Mouse (Mus musculus) heart, embryonic 16.5 days (tissue): ENCODE results near the gene Ebf4. TPM values are rescaled to one million over a fixed set of nuclear protein-coding genes. Genes with fewer than 3 reads are reported as not detected.

Experiments used
- ATAC-seq: fragments of 200-750 bp; cut with Nextera tagmentation; replicated peaks from 2 replicates; pipeline ENCODE4 v1.8.0; 2017; ENCODE audit warnings: moderate number of reproducible peaks; ENCODE audit not compliant: insufficient read depth, low FRiP score; ENCODE audit errors: extremely low read depth
- H3K27ac ChIP-seq: fragments of 300-500 bp; sonication (generic); 2 replicates; pipeline ENCODE4 v1.5.1; 2014; ENCODE audit warnings: mild to moderate bottlenecking, low read length, control low read depth, moderate library complexity
- H3K27me3 ChIP-seq: fragments of 300-500 bp; sonication (generic); 2 replicates; pipeline ENCODE4 v1.6.1; 2014; ENCODE audit warnings: low read length, mixed read lengths; ENCODE audit not compliant: control insufficient read depth, insufficient read depth
- H3K36me3 ChIP-seq: fragments of 300-500 bp; sonication (generic); 2 replicates; pipeline ENCODE4 v1.6.1; 2014; ENCODE audit not compliant: control insufficient read depth, insufficient read depth
- H3K4me1 ChIP-seq: fragments of 300-500 bp; sonication (generic); 2 replicates; pipeline ENCODE4 v1.6.1; 2014; ENCODE audit warnings: low read length, mixed read lengths; ENCODE audit not compliant: control insufficient read depth, insufficient read depth
- H3K4me2 ChIP-seq: fragments of 300-500 bp; sonication (generic); 2 replicates; pipeline ENCODE4 v1.6.1; 2014; ENCODE audit warnings: low read depth, mild to moderate bottlenecking, control low read depth, low read length
- H3K4me3 ChIP-seq: fragments of 300-500 bp; sonication (generic); 2 replicates; pipeline ENCODE4 v1.5.1; 2014; ENCODE audit warnings: mild to moderate bottlenecking, control low read depth, low read length
- H3K9ac ChIP-seq: fragments of 300-500 bp; sonication (generic); 2 replicates; pipeline ENCODE4 v1.6.1; 2014; ENCODE audit warnings: low read length, control low read depth
- H3K9me3 ChIP-seq: fragments of 300-500 bp; sonication (generic); replicated peaks from 2 replicates; pipeline ENCODE4 v1.6.1; 2016; ENCODE audit warnings: low read length; ENCODE audit not compliant: control insufficient read depth
- WGBS: fragments of 180-500 bp; shearing (Covaris S2); extraction: QIAGEN DNeasy Blood & Tissue Kit; methylation state at CpG from one replicate; pipeline ENCODE4 v1.1.7; 2014; 5-methylcytosine and 5-hydroxymethylcytosine counted together
- polyA plus RNA-seq: library from polyadenylated mRNA; unstranded; fragments of >200 nt; fragmentation: Nextera tagmentation; extraction: Ambion mirVana; gene quantifications from 2 replicates; pipeline ENCODE4 v1.2.1, GENCODE M21; 2015

The Ebf4 gene
- polyA plus RNA-seq, 1 experiment from 2014 or later: 0.43 TPM

DNA sequence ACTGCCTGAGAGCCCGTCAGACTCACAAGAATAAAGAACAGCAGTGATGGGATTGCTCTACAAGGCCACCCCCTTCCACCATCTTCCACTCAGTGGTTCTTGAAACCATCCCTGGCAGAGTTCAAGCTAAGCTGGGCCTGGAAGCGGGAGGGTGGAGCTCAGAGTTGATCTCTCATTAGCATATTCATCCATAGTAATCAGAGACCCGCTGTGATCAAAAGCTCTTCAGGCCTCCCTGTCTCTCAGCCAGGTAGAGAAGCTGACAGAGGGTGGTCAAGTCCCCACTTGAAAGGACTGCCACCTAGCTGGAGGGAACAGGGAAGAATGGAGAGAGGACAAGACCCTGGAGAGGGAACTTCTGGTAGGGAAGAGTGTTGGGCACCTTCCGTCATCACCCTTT lies 8.0 kb downstream of the Ebf4 start:
- Histone ChIP-seq H3K27ac (no peak overlapping the region), H3K4me1 (no peaks in the 10 kb centered on the region), H3K36me3 (no peaks in the 10 kb centered on the region), H3K27me3 (peaks cover 4% of the 10 kb centered on the region; the same call in 1 of the 2 replicates), H3K9ac (no peak overlapping the region), H3K4me2 (no peak overlapping the region), H3K4me3 (no peak overlapping the region), H3K9me3 (no peaks in the 10 kb centered on the region)
- no peak for ATAC-seq
- WGBS: 56% methylated on average over 4 of the region's 4 CpGs

DNA sequence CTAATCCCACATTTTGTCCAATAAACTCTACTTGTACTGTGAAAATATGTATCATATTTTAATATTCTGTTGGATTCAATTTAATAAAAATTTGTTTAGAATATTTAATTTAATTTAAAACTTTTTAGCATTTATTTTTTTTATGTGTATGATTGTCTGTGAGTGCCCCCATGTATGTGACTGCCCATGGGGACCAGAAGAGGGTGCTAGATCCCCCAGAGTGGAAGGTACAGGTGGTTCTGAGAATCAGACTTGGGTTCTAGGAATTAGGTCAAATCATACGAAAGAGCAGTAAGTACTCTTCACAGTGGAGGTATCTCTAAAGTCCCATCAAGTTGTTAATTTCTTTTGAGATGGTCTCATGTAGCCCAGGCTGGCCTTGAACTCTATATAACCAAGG lies 32.1 kb downstream of the Ebf4 start:
- WGBS: 70% methylated on average over 1 of the region's 1 CpGs
- H3K9ac ChIP-seq: no peak overlapping the region
- no peak overlapping the region for H3K4me3 ChIP-seq
- no peak overlapping the region for H3K27ac ChIP-seq
- no peaks in the 10 kb centered on the region for H3K27me3 ChIP-seq
- no peak for ATAC-seq
- no peaks in the 10 kb centered on the region for H3K4me1 ChIP-seq
- H3K9me3 ChIP-seq: no peaks in the 10 kb centered on the region
- H3K36me3 ChIP-seq: no peaks in the 10 kb centered on the region
- H3K4me2 ChIP-seq: no peak overlapping the region

DNA sequence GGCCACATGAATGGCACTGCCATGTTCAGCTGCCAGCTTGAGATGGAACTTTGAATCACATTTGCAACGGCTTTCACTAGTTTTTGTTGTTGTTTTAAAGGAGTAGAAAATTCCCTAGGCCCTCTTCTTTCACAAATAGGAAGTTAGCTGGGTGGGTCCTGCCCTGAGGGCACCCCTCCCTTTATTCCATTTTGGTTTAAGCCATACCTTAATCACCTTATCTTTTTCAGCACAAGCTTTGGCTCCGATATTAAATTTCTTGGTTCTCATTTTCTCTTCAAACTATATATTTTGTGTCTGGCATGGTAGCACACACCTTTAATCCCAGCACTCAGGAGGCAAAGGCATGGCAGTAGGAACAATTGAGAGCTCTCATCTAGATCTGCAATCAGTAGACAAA lies 34.5 kb downstream of the Ebf4 start:
- ATAC-seq: no peak
- Histone ChIP-seq H3K27me3 (no peaks in the 10 kb centered on the region), H3K36me3 (no peaks in the 10 kb centered on the region), H3K4me2 (no peak overlapping the region), H3K27ac (no peak overlapping the region), H3K9ac (no peak overlapping the region), H3K9me3 (no peaks in the 10 kb centered on the region), H3K4me1 (no peaks in the 10 kb centered on the region), H3K4me3 (no peak overlapping the region)
- 88% methylated on average over 2 of the region's 2 CpGs for WGBS

DNA sequence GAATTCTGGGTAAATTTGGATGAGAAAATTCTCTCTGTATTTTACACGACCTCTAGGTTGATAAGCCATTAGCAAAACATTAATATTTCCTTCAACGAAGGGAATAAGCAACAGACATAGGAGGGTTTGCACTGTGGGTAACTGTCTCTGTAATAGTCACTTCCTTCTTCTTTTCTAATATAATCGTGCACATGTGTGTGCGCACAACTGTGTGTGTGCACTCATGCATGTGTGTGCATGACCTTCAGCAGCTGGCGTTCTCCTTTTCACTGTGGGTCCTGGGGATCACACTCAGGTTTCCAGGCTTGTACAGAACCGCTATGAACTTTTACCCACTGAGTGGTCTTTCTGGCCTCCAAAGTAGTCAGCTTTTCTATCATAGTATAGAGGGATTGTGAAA lies 40.1 kb downstream of the Ebf4 start:
- Histone ChIP-seq H3K27me3 (no peaks in the 10 kb centered on the region), H3K4me1 (no peaks in the 10 kb centered on the region), H3K36me3 (no peaks in the 10 kb centered on the region), H3K4me2 (no peak overlapping the region), H3K4me3 (no peak overlapping the region), H3K9ac (no peak overlapping the region), H3K27ac (no peak overlapping the region), H3K9me3 (no peaks in the 10 kb centered on the region)
- ATAC-seq: no peak
- 77% methylated on average over 6 of the region's 6 CpGs for WGBS

DNA sequence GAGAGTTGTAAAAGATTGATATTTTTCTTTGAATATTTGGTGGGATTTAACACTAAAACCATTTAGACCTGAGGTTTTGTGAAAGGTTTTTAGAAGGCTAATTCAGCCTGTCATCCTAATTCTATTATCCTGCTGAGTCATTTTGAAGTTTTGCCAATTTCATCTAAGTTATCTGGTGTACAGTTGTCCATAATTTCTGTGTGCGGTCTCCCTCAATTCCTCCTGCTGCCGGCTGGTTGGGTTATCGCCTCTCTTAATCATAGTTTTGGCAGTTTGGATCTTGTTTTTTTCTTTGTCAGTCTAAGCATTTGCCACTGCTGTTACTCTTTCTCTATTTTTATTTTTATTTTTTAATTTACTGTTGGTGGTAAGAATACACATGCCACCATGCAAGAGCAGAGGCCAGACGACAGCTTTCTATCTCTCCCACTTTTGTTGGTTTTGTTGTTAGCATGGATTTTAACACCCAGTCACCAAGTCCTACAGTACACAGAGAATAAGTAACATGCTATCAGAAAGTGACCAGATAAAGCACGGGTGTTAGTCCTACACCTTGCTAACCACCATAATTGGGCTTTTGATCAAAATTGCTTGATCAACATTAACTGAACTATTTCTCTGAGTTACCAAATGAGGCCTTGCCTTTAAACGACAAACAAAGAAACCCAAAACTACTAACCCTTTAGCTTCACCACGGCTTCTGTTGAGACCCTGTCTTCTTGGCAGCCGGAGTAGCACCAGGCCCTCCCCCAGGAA lies 45.7 kb downstream of the Ebf4 start:
- Histone ChIP-seq H3K9ac (no peak overlapping the region), H3K36me3 (no peaks in the 10 kb centered on the region), H3K4me1 (no peaks in the 10 kb centered on the region), H3K4me3 (no peak overlapping the region), H3K27me3 (no peaks in the 10 kb centered on the region), H3K27ac (no peak overlapping the region), H3K4me2 (no peak overlapping the region), H3K9me3 (no peaks in the 10 kb centered on the region)
- WGBS: 70% methylated on average over 8 of the region's 8 CpGs
- no peak for ATAC-seq

DNA sequence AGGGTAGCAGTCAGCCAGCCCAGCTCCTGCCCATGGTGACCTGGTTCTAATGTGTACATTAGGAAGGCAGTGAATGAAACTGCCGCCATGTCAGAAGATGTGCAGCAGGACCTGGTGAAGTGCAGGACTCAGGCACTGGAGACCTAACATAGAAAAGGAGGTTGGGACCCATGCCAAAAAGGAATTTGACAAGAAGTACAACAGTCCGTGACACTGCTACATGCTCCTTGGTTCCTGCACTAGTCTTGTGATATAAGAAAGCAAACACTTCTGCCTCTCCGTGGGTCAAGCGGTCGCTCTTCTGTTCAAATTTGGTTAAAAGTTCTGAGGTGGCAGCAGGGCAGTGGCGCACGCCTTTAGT lies 46.2 kb downstream of the Ebf4 start:
- no peak for ATAC-seq
- Histone ChIP-seq H3K4me3 (no peak overlapping the region), H3K4me1 (no peaks in the 10 kb centered on the region), H3K27ac (no peak overlapping the region), H3K9ac (no peak overlapping the region), H3K36me3 (no peaks in the 10 kb centered on the region), H3K9me3 (no peaks in the 10 kb centered on the region), H3K27me3 (no peaks in the 10 kb centered on the region), H3K4me2 (no peak overlapping the region)
- WGBS: 72% methylated on average over 7 of the region's 7 CpGs

DNA sequence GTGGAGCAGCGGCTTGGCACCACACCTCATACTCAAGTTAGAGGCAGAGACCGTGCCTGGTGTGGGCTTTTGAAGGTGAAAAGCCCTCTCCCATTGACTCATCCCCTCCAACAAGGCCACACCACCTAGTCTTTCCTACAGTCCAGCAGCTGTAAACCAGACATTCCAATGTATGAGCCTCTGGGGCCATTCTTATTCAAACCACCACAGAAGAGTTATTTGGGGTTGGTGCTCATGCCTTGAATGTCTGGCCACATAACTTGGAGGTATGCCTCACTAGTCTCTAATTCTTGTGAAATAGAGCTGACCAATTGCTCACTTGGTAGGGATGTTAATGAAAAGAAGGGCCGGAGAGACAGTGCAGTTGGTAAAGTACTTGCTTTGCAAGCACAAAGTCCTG lies 55.4 kb downstream of the Ebf4 start:
- 81% methylated on average over 3 of the region's 3 CpGs for WGBS
- H3K9me3 ChIP-seq: no peaks in the 10 kb centered on the region
- no peak overlapping the region for H3K27ac ChIP-seq
- no peak overlapping the region for H3K4me3 ChIP-seq
- H3K27me3 ChIP-seq: no peaks in the 10 kb centered on the region
- H3K9ac ChIP-seq: no peak overlapping the region
- no peak overlapping the region for H3K4me2 ChIP-seq
- no peaks in the 10 kb centered on the region for H3K4me1 ChIP-seq
- no peaks in the 10 kb centered on the region for H3K36me3 ChIP-seq
- ATAC-seq: no peak

DNA sequence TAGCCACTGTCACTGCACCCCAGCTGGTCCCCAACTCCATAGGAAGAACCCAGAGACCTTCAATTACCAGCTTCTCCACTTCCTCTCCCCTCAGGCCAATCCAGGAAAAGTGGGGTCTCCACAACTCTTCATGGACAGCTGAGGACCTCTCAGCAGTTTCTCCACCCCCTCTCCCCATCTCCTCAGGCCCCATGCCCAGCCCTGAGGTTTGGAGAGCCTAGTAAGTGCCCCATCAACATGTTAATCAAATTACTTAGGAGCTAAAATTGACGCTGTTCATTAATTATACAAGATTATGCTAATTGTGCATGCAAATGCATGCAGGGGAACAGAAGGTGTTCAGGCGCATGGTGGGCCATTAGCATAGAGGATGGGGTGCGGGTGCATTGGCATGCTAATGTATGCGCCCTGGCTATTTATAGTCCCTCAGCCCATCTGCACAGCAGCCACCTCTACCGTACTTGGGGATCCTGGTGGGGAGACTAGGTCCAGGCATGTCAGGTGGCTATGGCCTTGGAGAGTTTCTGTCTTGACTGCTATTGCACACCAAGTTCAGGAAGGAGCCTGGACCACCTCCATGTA lies 56.9 kb downstream of the Ebf4 start:
- H3K36me3 ChIP-seq: no peaks in the 10 kb centered on the region
- no peak for ATAC-seq
- no peak overlapping the region for H3K9ac ChIP-seq
- H3K4me3 ChIP-seq: no peak overlapping the region
- WGBS: 43% methylated on average over 5 of the region's 5 CpGs
- H3K27ac ChIP-seq: no peak overlapping the region
- H3K9me3 ChIP-seq: no peaks in the 10 kb centered on the region
- no peaks in the 10 kb centered on the region for H3K4me1 ChIP-seq
- no peaks in the 10 kb centered on the region for H3K27me3 ChIP-seq
- H3K4me2 ChIP-seq: no peak overlapping the region

DNA sequence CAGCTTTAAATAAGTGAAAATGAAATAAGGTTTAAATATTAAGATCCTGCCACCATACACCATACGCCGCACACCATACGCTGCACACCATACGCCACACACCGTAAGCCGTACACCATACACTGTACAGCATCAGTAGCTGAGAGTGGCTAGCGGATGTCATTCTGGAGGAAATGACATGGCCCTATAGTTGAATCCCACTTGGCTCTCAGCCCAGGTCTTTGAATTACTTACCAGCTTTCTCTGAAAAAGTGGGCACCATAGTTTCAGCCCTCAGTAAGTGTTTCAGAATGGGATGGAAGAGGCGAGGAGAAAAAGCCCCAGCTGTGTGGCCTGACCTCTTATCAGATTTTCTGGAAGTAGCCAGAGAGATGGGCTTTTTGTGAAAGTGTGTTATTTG lies 58.4 kb downstream of the Ebf4 start:
- H3K4me1 ChIP-seq: no peaks in the 10 kb centered on the region
- H3K27ac ChIP-seq: no peak overlapping the region
- H3K9ac ChIP-seq: no peak overlapping the region
- H3K36me3 ChIP-seq: no peaks in the 10 kb centered on the region
- ATAC-seq: no peak
- H3K9me3 ChIP-seq: no peaks in the 10 kb centered on the region
- H3K4me2 ChIP-seq: no peak overlapping the region
- 90% methylated on average over 8 of the region's 8 CpGs for whole genome bisulfite sequencing
- H3K4me3 ChIP-seq: no peak overlapping the region
- peaks cover 5% of the 10 kb centered on the region for H3K27me3 ChIP-seq
